Mouse (Mus musculus): ENCODE measurements around the gene Inip. TPM values are rescaled to one million over a fixed set of nuclear protein-coding genes. Genes with fewer than 3 reads are reported as not detected.

Inip gene
- polyA plus RNA-seq (2016; fragmentation: Nextera tagmentation; extraction: Ambion mirVana) = 100 and 111 TPM in 2 replicates

DNA sequence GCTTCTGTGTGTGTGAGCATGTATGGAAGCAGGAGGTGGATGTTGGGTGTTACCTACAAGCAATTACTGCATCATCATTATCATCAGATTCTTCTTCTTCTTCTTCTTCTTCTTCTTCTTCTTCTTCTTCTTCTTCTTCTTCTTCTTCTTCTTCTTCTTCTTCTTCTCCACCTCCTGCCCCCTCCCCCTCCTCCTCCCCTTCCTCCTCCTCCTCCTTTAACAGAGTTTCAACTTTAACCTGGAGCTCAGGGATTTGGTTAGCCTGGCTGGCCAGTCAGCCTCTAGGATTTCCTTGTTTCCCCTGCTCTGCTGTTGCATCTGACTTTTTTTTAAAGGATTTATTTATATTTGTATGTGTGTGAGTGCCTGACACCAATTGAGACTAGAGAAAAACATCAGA lies at the start of gene Inip:
Gene Inip (minus strand): TSS at position 101 of the 400 bp plus-strand sequence.
- no peak for ATAC-seq (ENCODE audit: low FRiP score)
- no peak within 1 kb of the TSS for H3K27ac ChIP-seq

GRCm38 (mm10) chr4:59850181-59850580 lies 48.8 kb upstream of the Inip start:
- Histone ChIP-seq H3K9me3 (no peaks in the 10 kb centered on the region), H3K27me3 (no peaks in the 10 kb centered on the region), H3K4me3 (replicated peaks) (no peak overlapping the region), H3K9ac (no peak overlapping the region), H3K36me3 (replicated peaks) (no peaks in the 10 kb centered on the region), H3K4me2 (no peak overlapping the region), H3K4me1 (no peaks in the 10 kb centered on the region; the same call in 1 of the 2 replicates), H3K27ac (no peak overlapping the region)
- peak; percentile 31; the same call in 1 of the 2 replicates for ATAC-seq (ENCODE audit: low FRiP score)
- 76% methylated on average over 2 of the region's 2 CpGs for WGBS

More for the DNA sequence above, at the start of gene Inip:
- Histone ChIP-seq H3K36me3 (replicated peaks) (no peaks in the 10 kb centered on the region), H3K27me3 (0 out of 2 replicates have a peak, but pooled peaks cover 3% of the 10 kb centered on the region), H3K9ac (no peak within 1 kb of the TSS), H3K9me3 (no peaks in the 10 kb centered on the region), H3K4me1 (peaks cover 4% of the 10 kb centered on the region), H3K4me3 (replicated peaks) (no peak within 1 kb of the TSS), H3K4me2 (no peak within 1 kb of the TSS)

- Histone ChIP-seq H3K4me2 (no peak overlapping the region), H3K9ac (no peak overlapping the region), H3K4me3 (replicated peaks) (no peak overlapping the region), H3K9me3 (no peaks in the 10 kb centered on the region), H3K27ac (no peak overlapping the region), H3K36me3 (replicated peaks) (no peaks in the 10 kb centered on the region), H3K27me3 (no peaks in the 10 kb centered on the region), H3K4me1 (peaks cover 3% of the 10 kb centered on the region; the same call in 1 of the 2 replicates)
- ATAC-seq (ENCODE audit: low FRiP score) = no peak
- 83% methylated on average over 5 of the region's 5 CpGs for WGBS
Observed at GRCm38 (mm10) chr4:59847447-59847846, 46.1 kb upstream of the Inip start.

- no peaks in the 10 kb centered on the region for H3K36me3 ChIP-seq (replicated peaks)
- WGBS = 88% methylated on average over 3 of the region's 3 CpGs
- no peak overlapping the region for H3K4me3 ChIP-seq (replicated peaks)
- no peaks in the 10 kb centered on the region for H3K9me3 ChIP-seq
- H3K27ac ChIP-seq = no peak overlapping the region
- ATAC-seq (ENCODE audit: low FRiP score) = no peak
- no peak overlapping the region for H3K9ac ChIP-seq
- H3K27me3 ChIP-seq = no peaks in the 10 kb centered on the region
- no peak overlapping the region for H3K4me2 ChIP-seq
- peaks cover 4% of the 10 kb centered on the region; the same call in 1 of the 2 replicates for H3K4me1 ChIP-seq
Observed at GRCm38 (mm10) chr4:59845245-59845637, 43.9 kb upstream of the Inip start.

GRCm38 (mm10) chr4:59844460-59845244 lies 43.3 kb upstream of the Inip start:
- Histone ChIP-seq H3K4me2 (no peak overlapping the region), H3K27ac (no peak overlapping the region), H3K9ac (no peak overlapping the region), H3K4me3 (replicated peaks) (no peak overlapping the region), H3K9me3 (no peaks in the 10 kb centered on the region), H3K27me3 (no peaks in the 10 kb centered on the region), H3K36me3 (replicated peaks) (no peaks in the 10 kb centered on the region), H3K4me1 (0 out of 2 replicates have a peak, but pooled peaks cover 4% of the 10 kb centered on the region)
- 88% methylated on average over 15 of the region's 15 CpGs for WGBS
- no peak for ATAC-seq (ENCODE audit: low FRiP score)

DNA sequence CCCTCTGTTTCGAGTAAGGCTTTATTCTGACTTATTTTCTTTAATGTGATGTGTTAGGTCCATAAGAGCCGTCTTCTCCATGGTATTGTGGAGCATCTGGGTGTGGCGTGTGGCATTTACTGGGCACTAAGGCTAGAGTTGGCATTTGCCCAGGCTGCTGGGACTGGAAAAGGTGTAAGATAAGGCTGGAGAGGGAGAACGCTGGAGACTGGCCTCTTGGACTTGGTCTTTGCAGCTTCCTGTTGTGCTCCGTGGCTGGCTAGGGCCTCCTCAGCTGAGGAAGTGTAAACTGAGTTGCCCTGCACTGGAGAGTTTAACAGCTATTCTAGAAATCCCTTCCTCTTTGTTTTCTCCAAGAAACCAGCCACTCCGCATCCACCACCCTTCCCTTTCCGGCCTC lies 36.3 kb upstream of the Inip start:
- ATAC-seq (ENCODE audit: low FRiP score) = no peak
- Histone ChIP-seq H3K27me3 (no peaks in the 10 kb centered on the region), H3K36me3 (replicated peaks) (0 out of 2 replicates have a peak, but pooled peaks cover 5% of the 10 kb centered on the region), H3K4me1 (0 out of 2 replicates have a peak, but pooled peaks cover 4% of the 10 kb centered on the region), H3K4me3 (replicated peaks) (no peak overlapping the region), H3K9me3 (no peaks in the 10 kb centered on the region), H3K9ac (no peak overlapping the region), H3K4me2 (no peak overlapping the region), H3K27ac (no peak overlapping the region)
- WGBS = 85% methylated on average over 7 of the region's 7 CpGs

- no peak overlapping the region for H3K9ac ChIP-seq
- H3K4me3 ChIP-seq (replicated peaks) = no peak overlapping the region
- ATAC-seq (ENCODE audit: low FRiP score) = no peak
- WGBS = 89% methylated on average over 6 of the region's 6 CpGs
- H3K36me3 ChIP-seq (replicated peaks) = 0 out of 2 replicates have a peak, but pooled peaks cover 5% of the 10 kb centered on the region
- no peaks in the 10 kb centered on the region for H3K4me1 ChIP-seq
- no peak overlapping the region for H3K27ac ChIP-seq
- H3K4me2 ChIP-seq = no peak overlapping the region
- H3K9me3 ChIP-seq = no peaks in the 10 kb centered on the region
- no peaks in the 10 kb centered on the region for H3K27me3 ChIP-seq
Observed at GRCm38 (mm10) chr4:59832810-59833209, 31.4 kb upstream of the Inip start.

- Histone ChIP-seq H3K27me3 (no peaks in the 10 kb centered on the region), H3K27ac (no peak overlapping the region), H3K9ac (no peak overlapping the region), H3K9me3 (no peaks in the 10 kb centered on the region), H3K4me3 (replicated peaks) (no peak overlapping the region), H3K4me2 (no peak overlapping the region), H3K36me3 (replicated peaks) (0 out of 2 replicates have a peak, but pooled peaks cover 5% of the 10 kb centered on the region), H3K4me1 (no peaks in the 10 kb centered on the region)
- 85% methylated on average over 5 of the region's 5 CpGs for WGBS
- no peak for ATAC-seq (ENCODE audit: low FRiP score)
Observed at GRCm38 (mm10) chr4:59831038-59831437, 29.6 kb upstream of the Inip start.

DNA sequence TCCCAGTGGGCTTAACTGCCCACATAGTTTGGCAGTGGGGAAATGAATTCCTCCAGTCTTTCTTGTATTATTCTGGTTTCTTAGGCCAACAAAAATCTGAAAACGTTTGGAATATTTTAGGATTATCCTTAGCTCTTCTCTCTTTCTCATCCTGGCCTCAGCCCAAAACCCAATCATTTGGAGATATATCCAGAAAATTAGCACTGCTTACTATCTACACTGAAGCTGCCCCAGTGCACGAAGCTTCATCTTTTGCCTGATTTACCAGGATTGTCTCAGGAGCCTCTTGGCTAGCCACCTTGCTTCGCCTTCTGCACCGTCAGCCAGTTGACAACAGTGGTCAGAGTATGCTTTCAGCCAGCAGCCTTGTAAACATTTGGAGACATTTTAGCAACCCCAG lies 27.7 kb upstream of the Inip start:
- H3K9ac ChIP-seq = no peak overlapping the region
- no peak overlapping the region for H3K27ac ChIP-seq
- no peak overlapping the region for H3K4me2 ChIP-seq
- H3K36me3 ChIP-seq (replicated peaks) = no peaks in the 10 kb centered on the region
- WGBS = 86% methylated on average over 4 of the region's 4 CpGs
- no peak overlapping the region for H3K4me3 ChIP-seq (replicated peaks)
- H3K27me3 ChIP-seq = no peaks in the 10 kb centered on the region
- H3K9me3 ChIP-seq = no peaks in the 10 kb centered on the region
- ATAC-seq (ENCODE audit: low FRiP score) = no peak
- no peaks in the 10 kb centered on the region for H3K4me1 ChIP-seq

DNA sequence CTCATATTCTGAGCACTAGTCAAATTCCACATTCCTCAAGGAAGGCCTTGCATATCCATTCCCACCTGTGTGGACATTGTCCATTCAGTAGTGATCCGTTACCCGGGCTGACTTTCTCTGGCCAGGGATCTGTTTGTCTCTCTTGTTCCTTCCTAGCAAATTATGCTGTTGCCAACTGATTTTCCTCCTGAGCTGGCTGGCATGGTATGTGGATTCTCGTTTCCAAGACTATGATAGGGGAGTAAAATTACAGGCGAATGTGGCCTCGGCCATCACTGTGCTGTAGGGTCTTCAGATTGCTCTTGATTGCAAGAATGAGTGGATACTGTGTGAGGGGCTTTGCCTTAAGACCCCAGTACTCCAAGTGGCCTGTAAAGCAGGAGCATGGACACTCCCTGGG lies 25.0 kb upstream of the Inip start:
- no peak overlapping the region for H3K9ac ChIP-seq
- no peaks in the 10 kb centered on the region for H3K36me3 ChIP-seq (replicated peaks)
- WGBS = 94% methylated on average over 5 of the region's 5 CpGs
- ATAC-seq (ENCODE audit: low FRiP score) = no peak
- H3K4me1 ChIP-seq = 0 out of 2 replicates have a peak, but pooled peaks cover 5% of the 10 kb centered on the region
- H3K27ac ChIP-seq = no peak overlapping the region
- H3K9me3 ChIP-seq = no peaks in the 10 kb centered on the region
- H3K4me2 ChIP-seq = no peak overlapping the region
- H3K27me3 ChIP-seq = no peaks in the 10 kb centered on the region
- no peak overlapping the region for H3K4me3 ChIP-seq (replicated peaks)

DNA sequence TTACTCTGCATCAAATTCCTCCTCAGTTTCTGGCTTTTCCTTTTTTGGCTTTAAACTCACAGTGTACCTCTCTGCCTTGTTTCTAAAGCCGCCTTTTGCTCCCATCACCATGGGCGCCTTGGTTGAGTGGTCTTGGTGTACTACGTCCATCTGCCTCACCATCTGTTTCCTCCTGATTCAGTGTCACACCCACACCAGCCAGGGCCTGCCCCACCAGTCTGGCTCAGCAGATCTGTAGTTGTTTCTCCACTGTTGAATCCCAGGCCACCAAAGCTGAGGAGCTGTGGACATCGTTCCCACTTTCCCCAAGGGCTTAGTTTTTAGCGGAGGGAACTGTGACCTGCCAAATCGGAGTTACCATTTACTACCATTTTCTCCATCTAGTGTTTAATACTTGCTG lies 24.2 kb upstream of the Inip start:
- H3K27me3 ChIP-seq = no peaks in the 10 kb centered on the region
- 89% methylated on average over 6 of the region's 6 CpGs for WGBS
- no peak overlapping the region for H3K4me2 ChIP-seq
- no peak overlapping the region for H3K4me3 ChIP-seq (replicated peaks)
- H3K36me3 ChIP-seq (replicated peaks) = no peaks in the 10 kb centered on the region
- no peaks in the 10 kb centered on the region for H3K9me3 ChIP-seq
- H3K27ac ChIP-seq = no peak overlapping the region
- 0 out of 2 replicates have a peak, but pooled peaks cover 5% of the 10 kb centered on the region for H3K4me1 ChIP-seq
- H3K9ac ChIP-seq = no peak overlapping the region
- ATAC-seq (ENCODE audit: low FRiP score) = no peak

GRCm38 (mm10) chr4:59824860-59825259 lies 23.5 kb upstream of the Inip start:
- Histone ChIP-seq H3K4me2 (no peak overlapping the region), H3K27ac (no peak overlapping the region)
- WGBS = 92% methylated on average over 5 of the region's 5 CpGs

DNA sequence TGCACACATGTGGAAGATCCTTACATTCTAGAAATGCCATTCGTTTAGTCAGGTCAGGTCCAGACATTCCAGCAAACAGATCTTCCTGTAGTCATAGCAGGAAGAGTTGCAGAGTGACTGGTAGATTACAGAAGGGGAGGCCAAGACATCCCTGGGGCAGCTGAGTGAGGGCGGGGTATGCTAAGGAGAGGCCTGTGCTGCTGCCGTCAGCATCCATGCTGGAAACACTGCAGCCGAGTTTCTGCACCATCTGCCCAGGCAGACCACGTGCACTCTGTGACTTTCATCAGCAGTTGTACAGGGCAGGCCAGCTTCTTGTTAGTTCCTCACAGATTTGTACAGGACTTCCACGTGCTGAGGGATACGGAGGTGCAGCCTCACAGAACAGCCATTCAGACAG lies 22.1 kb upstream of the Inip start:
- no peaks in the 10 kb centered on the region for H3K36me3 ChIP-seq (replicated peaks)
- no peak overlapping the region for H3K4me3 ChIP-seq (replicated peaks)
- 67% methylated on average over 7 of the region's 7 CpGs for WGBS
- H3K27me3 ChIP-seq = no peaks in the 10 kb centered on the region
- no peak for ATAC-seq (ENCODE audit: low FRiP score)
- no peak overlapping the region for H3K4me2 ChIP-seq
- H3K9ac ChIP-seq = no peak overlapping the region
- H3K9me3 ChIP-seq = no peaks in the 10 kb centered on the region
- H3K4me1 ChIP-seq = peaks cover 21% of the 10 kb centered on the region
- no peak overlapping the region for H3K27ac ChIP-seq

More at GRCm38 (mm10) chr4:59824860-59825259, 23.5 kb upstream of the Inip start:
- Histone ChIP-seq H3K36me3 (replicated peaks) (no peaks in the 10 kb centered on the region), H3K9ac (no peak overlapping the region), H3K4me1 (peaks cover 7% of the 10 kb centered on the region), H3K4me3 (replicated peaks) (no peak overlapping the region), H3K27me3 (no peaks in the 10 kb centered on the region), H3K9me3 (no peaks in the 10 kb centered on the region)
- ATAC-seq (ENCODE audit: low FRiP score) = no peak
